Mouse (Mus musculus): ENCODE data around the gene Rps6kb2. TPM values are rescaled to one million over a fixed set of nuclear protein-coding genes. Genes with fewer than 3 reads are reported as not detected.
A peak's percentile ranks its signal among the peaks of the same experiment; 100 is the strongest.
"Not testable (repeated sequence)": the region's sequence is repeated elsewhere in the genome, so short reads cannot be mapped to it uniquely, and the experiment has no call there.

Rps6kb2 gene
- polyA plus RNA-seq, 1 experiment from 2014 or later: 32.8 TPM

DNA sequence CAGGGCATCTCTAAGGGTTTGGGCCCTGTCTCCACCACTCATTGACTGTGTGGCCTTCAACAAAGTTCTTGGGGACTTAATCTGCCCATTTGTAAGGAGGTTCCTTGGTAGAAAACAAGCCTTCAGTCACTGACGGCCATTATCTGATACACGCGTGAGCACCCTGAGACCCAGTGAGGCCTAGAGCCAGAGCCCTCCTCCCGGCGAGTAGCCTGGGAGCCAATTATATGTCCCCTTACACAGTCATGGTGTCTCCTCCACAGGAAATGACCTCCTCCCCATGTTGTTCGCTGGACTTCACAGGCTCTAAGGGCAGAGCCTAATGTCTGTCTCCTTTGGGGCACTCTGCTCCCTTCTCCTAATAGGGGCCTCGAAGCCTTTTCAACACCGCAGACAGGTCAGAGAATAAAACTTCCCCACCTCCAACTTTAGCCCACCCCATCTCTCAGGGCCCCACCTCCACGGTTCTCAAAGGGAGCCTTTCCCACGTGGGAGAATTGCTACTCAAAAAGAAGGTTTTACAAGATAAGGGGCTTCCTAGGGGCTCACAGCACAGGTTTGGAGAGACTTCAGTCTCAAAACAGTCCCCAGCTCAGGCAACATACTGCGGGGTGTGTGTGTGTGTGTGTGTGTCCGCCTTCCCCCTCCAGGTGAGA is 16.7 kb downstream of the Rps6kb2 start:
- Histone ChIP-seq H3K9me3 (replicated peaks) (no peaks in the 10 kb centered on the region), H3K27ac (replicated peaks) (no peak overlapping the region), H3K9ac (no peak overlapping the region), H3K36me3 (replicated peaks) (peaks cover 15% of the 10 kb centered on the region; the same call in 1 of the 2 replicates), H3K27me3 (peaks cover 6% of the 10 kb centered on the region; the same call in 1 of the 2 replicates), H3K4me1 (replicated peaks) (peaks cover 47% of the 10 kb centered on the region), H3K4me3 (replicated peaks) (no peak overlapping the region), H3K4me2 (no peak overlapping the region)
- no peak for ATAC-seq (ENCODE audit: insufficient read depth)
- 65% methylated on average over 12 of the region's 12 CpGs for WGBS (ENCODE audit: insufficient replicate concordance)

DNA sequence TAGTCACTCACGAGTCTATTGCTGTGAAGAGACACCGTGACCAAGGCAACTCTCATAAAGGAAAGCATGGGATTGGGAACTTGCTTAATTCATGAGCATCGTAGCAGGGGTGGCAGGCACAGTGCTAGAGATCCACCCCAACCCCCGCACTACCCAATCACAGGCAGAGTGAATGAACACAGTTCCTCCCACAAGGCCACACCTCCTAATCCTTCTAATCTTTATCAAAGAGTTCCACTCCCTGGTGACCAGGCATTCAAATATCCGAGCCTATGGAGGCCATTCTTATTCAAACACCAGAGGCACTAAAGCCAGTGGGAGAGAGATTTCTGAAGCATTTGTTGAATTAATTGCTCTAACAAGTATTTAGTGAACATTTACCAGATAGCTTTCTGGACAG is 17.2 kb downstream of the Rps6kb2 start:
- Histone ChIP-seq H3K9ac (no peak overlapping the region), H3K4me1 (replicated peaks) (peaks cover 47% of the 10 kb centered on the region), H3K36me3 (replicated peaks) (peaks cover 10% of the 10 kb centered on the region; the same call in 1 of the 2 replicates), H3K9me3 (replicated peaks) (no peaks in the 10 kb centered on the region), H3K4me2 (no peak overlapping the region), H3K27ac (replicated peaks) (no peak overlapping the region), H3K4me3 (replicated peaks) (no peak overlapping the region), H3K27me3 (peaks cover 11% of the 10 kb centered on the region; the same call in 1 of the 2 replicates)
- 76% methylated on average over 5 of the region's 5 CpGs for WGBS (ENCODE audit: insufficient replicate concordance)
- ATAC-seq (ENCODE audit: insufficient read depth): no peak

- H3K4me3 ChIP-seq (replicated peaks): no peak overlapping the region
- no peak overlapping the region for H3K4me2 ChIP-seq
- H3K36me3 ChIP-seq (replicated peaks): no peaks in the 10 kb centered on the region
- 63% methylated on average over 16 of the region's 16 CpGs for WGBS (ENCODE audit: insufficient replicate concordance)
- ATAC-seq (ENCODE audit: insufficient read depth): no peak
- H3K4me1 ChIP-seq (replicated peaks): peaks cover 43% of the 10 kb centered on the region
- H3K27me3 ChIP-seq: peaks cover 19% of the 10 kb centered on the region; the same call in 1 of the 2 replicates
- H3K9me3 ChIP-seq (replicated peaks): no peaks in the 10 kb centered on the region
- H3K27ac ChIP-seq (replicated peaks): no peak overlapping the region
- H3K9ac ChIP-seq: no peak overlapping the region
Measured at GRCm38 (mm10) chr19:4144550-4145498, 18.3 kb downstream of the Rps6kb2 start.

DNA sequence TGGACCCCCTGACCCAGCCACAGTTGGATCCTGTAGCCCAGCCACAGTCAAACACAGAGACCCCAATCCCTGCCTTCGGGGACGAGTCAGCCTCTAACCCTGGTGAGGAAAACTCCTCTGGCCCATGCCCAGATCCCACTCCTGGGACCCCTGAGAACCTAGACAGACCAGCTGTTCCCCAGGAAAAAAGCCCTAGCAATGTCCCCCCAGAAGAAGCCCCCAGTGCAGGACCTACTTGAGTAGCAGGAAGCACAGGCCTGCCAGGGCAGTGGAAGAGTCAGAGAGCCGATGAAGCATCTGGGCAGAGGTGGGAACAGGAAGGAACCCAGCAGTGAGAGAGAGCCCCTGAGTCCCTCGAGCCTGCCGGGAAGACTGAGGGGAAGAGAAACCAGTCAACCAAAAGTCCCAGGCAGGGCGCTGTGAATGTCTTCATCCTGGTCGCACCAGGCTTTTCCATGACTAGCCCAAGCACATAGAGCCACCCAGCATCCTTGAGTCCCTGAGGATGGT is 19.3 kb downstream of the Rps6kb2 start, which contains the start of gene Cabp4:
Cabp4 (minus strand) TSS at position 275 of the 510 bp plus-strand sequence.
- Histone ChIP-seq H3K27ac (replicated peaks) (no peak within 1 kb of the TSS; the same call in 1 of the 2 replicates), H3K27me3 (peaks cover 25% of the 10 kb centered on the region), H3K9me3 (replicated peaks) (no peaks in the 10 kb centered on the region), H3K4me1 (replicated peaks) (peaks cover 38% of the 10 kb centered on the region), H3K4me2 (no peak within 1 kb of the TSS), H3K4me3 (replicated peaks) (no peak within 1 kb of the TSS), H3K36me3 (replicated peaks) (no peaks in the 10 kb centered on the region), H3K9ac (no peak within 1 kb of the TSS)
- 55% methylated on average over 7 of the region's 7 CpGs for WGBS (ENCODE audit: insufficient replicate concordance)
- ATAC-seq (ENCODE audit: insufficient read depth): no peak

GRCm38 (mm10) chr19:4142416-4143173 is 20.6 kb downstream of the Rps6kb2 start:
- WGBS (ENCODE audit: insufficient replicate concordance): 80% methylated on average over 18 of the region's 18 CpGs

DNA sequence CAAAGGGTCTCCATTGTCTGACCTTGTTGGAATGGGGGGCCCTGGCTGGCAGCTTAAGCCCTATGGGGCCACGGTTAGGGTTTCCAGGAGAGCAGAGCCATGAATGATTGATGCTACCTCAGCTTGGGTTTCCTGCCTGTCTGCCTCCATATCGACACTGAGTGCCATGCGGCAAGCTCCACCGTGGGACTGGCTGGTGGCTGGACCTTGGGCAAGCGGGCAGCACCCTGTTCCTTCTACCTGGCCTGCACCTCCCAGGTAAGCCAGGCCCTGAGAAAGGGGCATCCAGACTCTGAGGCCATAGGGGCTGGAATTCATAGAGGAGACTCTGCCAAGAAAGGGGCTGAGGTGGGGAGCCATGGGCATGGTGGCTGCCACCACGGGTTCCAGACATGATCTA is 23.0 kb downstream of the Rps6kb2 start:
- no peak for ATAC-seq (ENCODE audit: insufficient read depth)
- 55% methylated on average over 6 of the region's 6 CpGs for WGBS (ENCODE audit: insufficient replicate concordance)

More at GRCm38 (mm10) chr19:4142416-4143173, 20.6 kb downstream of the Rps6kb2 start:
- Histone ChIP-seq H3K4me1 (replicated peaks) (peaks cover 30% of the 10 kb centered on the region), H3K27ac (replicated peaks) (no peak overlapping the region), H3K9ac (no peak overlapping the region), H3K4me2 (no peak overlapping the region), H3K36me3 (replicated peaks) (no peaks in the 10 kb centered on the region), H3K9me3 (replicated peaks) (no peaks in the 10 kb centered on the region), H3K4me3 (replicated peaks) (no peak overlapping the region), H3K27me3 (peaks cover 25% of the 10 kb centered on the region)
- ATAC-seq (ENCODE audit: insufficient read depth): no peak

GRCm38 (mm10) chr19:4139446-4139845 is 23.7 kb downstream of the Rps6kb2 start, which contains the start of gene Gpr152:
Gpr152 (plus strand) TSS chr19:4139787.
- peaks cover 35% of the 10 kb centered on the region for H3K27me3 ChIP-seq
- H3K9ac ChIP-seq: no peak within 1 kb of the TSS
- peaks cover 22% of the 10 kb centered on the region for H3K4me1 ChIP-seq (replicated peaks)
- 63% methylated on average over 2 of the region's 2 CpGs for WGBS (ENCODE audit: insufficient replicate concordance)
- H3K27ac ChIP-seq (replicated peaks): no peak within 1 kb of the TSS
- H3K4me2 ChIP-seq: no peak within 1 kb of the TSS
- no peaks in the 10 kb centered on the region for H3K9me3 ChIP-seq (replicated peaks)
- no peak for ATAC-seq (ENCODE audit: insufficient read depth)
- H3K4me3 ChIP-seq (replicated peaks): no peak within 1 kb of the TSS
- H3K36me3 ChIP-seq (replicated peaks): no peaks in the 10 kb centered on the region

More for the DNA sequence above, 23.0 kb downstream of the Rps6kb2 start:
- Histone ChIP-seq H3K9ac (no peak overlapping the region), H3K4me1 (replicated peaks) (peaks cover 23% of the 10 kb centered on the region), H3K27ac (replicated peaks) (no peak overlapping the region), H3K27me3 (peaks cover 35% of the 10 kb centered on the region), H3K9me3 (replicated peaks) (no peaks in the 10 kb centered on the region), H3K4me2 (no peak overlapping the region), H3K36me3 (replicated peaks) (no peaks in the 10 kb centered on the region), H3K4me3 (replicated peaks) (no peak overlapping the region)

- whole genome bisulfite sequencing (ENCODE audit: insufficient replicate concordance): 68% methylated on average over 5 of the region's 5 CpGs
- H3K4me2 ChIP-seq: no peak overlapping the region
- no peaks in the 10 kb centered on the region for H3K9me3 ChIP-seq (replicated peaks)
- no peak overlapping the region for H3K4me3 ChIP-seq (replicated peaks)
- peaks cover 35% of the 10 kb centered on the region for H3K27me3 ChIP-seq
- no peak overlapping the region for H3K9ac ChIP-seq
- H3K4me1 ChIP-seq (replicated peaks): peaks cover 17% of the 10 kb centered on the region
- no peak for ATAC-seq (ENCODE audit: insufficient read depth)
- H3K36me3 ChIP-seq (replicated peaks): peaks cover 4% of the 10 kb centered on the region
- no peak overlapping the region for H3K27ac ChIP-seq (replicated peaks)
Measured at GRCm38 (mm10) chr19:4137913-4138312, 25.2 kb downstream of the Rps6kb2 start.

DNA sequence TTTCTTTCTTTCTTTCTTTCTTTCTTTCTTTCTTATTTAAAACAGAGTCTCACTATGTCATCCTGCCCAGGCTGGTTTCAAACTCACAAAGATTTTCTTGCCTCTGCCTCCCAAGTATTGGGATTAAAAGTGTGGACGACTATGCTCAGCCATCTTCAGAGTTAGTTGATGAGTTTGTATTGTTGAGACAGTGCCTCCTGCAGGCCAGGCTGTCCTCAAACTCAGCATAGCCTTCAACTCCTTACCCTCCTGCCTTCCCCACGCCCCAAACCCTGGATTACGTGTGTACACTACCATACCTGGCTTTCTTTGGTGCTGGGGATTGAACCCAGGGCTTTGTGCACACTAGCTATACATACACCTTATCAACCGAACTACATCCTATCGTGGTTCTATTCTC is 26.7 kb downstream of the Rps6kb2 start:
- Histone ChIP-seq H3K4me2 (no peak overlapping the region), H3K4me1 (replicated peaks) (peaks cover 29% of the 10 kb centered on the region), H3K27ac (replicated peaks) (no peak overlapping the region), H3K9ac (no peak overlapping the region), H3K36me3 (replicated peaks) (peaks cover 19% of the 10 kb centered on the region), H3K9me3 (replicated peaks) (no peaks in the 10 kb centered on the region), H3K4me3 (replicated peaks) (no peak overlapping the region), H3K27me3 (peaks cover 29% of the 10 kb centered on the region)
- 68% methylated on average over 5 of the region's 5 CpGs for WGBS (ENCODE audit: insufficient replicate concordance)
- peak; percentile 50; the same call in 1 of the 2 replicates for ATAC-seq (ENCODE audit: insufficient read depth)

DNA sequence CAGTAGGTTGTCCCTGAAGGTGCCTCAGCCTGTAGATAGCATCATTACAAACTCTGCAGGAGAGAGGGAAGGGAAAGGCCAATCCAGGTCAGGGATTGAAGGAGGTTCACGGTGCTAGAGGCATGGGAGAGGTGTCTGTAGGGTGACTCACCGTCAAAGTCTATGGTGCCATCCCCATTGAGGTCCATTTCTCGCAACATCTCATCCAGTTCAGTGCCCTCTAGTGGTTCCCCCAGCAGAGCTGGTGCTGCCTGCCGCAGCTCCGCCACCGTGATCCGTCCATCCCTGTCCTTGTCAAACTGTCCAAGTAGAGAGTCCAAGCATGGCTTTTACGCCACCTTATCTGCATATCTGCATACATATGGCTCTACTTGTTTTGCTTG is 27.2 kb downstream of the Rps6kb2 start:
- WGBS (ENCODE audit: insufficient replicate concordance): 16% methylated on average over 8 of the region's 8 CpGs
- Histone ChIP-seq H3K36me3 (replicated peaks) (peaks cover 24% of the 10 kb centered on the region), H3K27me3 (peaks cover 24% of the 10 kb centered on the region), H3K4me1 (replicated peaks) (peaks cover 34% of the 10 kb centered on the region), H3K4me2 (peak overlapping the region; percentile 54)
- H3K9me3 ChIP-seq (replicated peaks); H3K27ac ChIP-seq (replicated peaks); H3K9ac ChIP-seq; H3K4me3 ChIP-seq (replicated peaks): not testable (repeated sequence)
- peak; percentile 53 for ATAC-seq (ENCODE audit: insufficient read depth)

Measured in liver, embryonic 15.5 days (tissue).